ENCODE assay signal across 11 mouse cellular contexts in the genomic region with DNA sequence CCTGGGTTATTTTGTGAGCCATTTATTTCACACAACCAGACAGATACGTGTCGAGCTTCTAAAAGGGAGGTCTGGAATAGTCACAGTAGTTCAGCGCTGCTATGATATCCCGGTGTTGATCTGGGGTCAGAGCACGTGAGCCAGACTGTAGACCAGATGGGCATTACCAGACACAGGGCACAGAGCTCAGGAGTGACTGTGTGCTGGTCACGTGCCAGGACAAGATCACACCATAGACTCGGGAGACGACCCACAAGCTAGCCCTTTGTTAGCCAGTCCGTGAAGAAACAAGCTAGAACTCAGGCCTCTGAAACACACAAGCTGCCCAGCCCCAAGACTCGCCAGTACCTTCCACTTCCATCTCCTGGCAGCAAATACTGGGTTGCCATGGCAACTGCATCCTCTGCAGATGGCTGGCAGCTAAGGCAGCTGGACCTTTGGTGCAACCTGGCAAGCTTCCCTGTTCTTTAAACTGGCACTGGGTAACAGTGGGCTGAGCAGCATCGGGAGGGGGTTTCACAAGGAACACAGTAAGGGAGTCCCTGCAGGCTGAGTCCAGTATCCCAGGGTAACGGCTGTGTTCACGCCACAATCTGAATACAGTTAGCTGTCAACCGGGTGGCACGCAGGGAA.
DNase-seq lines count a peak whose midpoint lies in the region; ATAC-seq lines count a peak whose summit lies in the region.
"Had no signal": no experiment of that assay in that cellular context is flagged by ENCODE, and none has a peak within 500 bp of the region (broad histone marks: within the 10 kb centered on the region; RNA-seq: fewer than 3 reads in every experiment).

No protein-coding gene starts in this region.

- WGBS in forebrain, embryonic 10.5 days: 80% methylated on average over 15 of the region's 15 CpGs
- 40% methylated on average over 15 of the region's 15 CpGs for WGBS in midbrain, embryonic 14.5 days
- 72% methylated on average over 15 of the region's 15 CpGs for WGBS in heart, embryonic 11.5 days (ENCODE audit: insufficient replicate concordance)

- H3K36me3 ChIP-seq in forebrain, embryonic 10.5 days (replicated peaks): peaks cover 22% of the 10 kb centered on the region
- peaks cover 56% of the 10 kb centered on the region for H3K36me3 ChIP-seq in midbrain, embryonic 14.5 days (ENCODE audit: control insufficient read depth, insufficient read depth, low read length)
- peaks cover under 1% of the 10 kb centered on the region; the same call in 1 of the 2 replicates for H3K36me3 ChIP-seq in heart, embryonic 11.5 days (ENCODE audit: control insufficient read depth, insufficient read depth, low read length)

- peaks cover 33% of the 10 kb centered on the region for H3K27me3 ChIP-seq in forebrain, embryonic 10.5 days (ENCODE audit: poor library complexity, severe bottlenecking)
- no peaks in the 10 kb centered on the region for H3K27me3 ChIP-seq in midbrain, embryonic 14.5 days (ENCODE audit: control insufficient read depth, insufficient read depth, low read length)
- H3K27me3 ChIP-seq in heart, embryonic 11.5 days (ENCODE audit: control insufficient read depth, insufficient read depth, low read length): 0 out of 2 replicates have a peak, but pooled peaks cover 6% of the 10 kb centered on the region

- intact Hi-C loops in heart, postnatal 36 days (cut with DNase I): no loop called here

- ATAC-seq in midbrain, embryonic 14.5 days (ENCODE audit: low FRiP score, low TSS enrichment): peak; percentile 83
- ATAC-seq in heart, embryonic 11.5 days (replicated peaks; ENCODE audit: insufficient number of reproducible peaks, low FRiP score, low TSS enrichment): no peak
- ATAC-seq in erythroblast, adult 5-6 weeks (replicated peaks; ENCODE audit: low FRiP score, poor library complexity, severe bottlenecking): no peak
- ATAC-seq: activated CD4-positive, CD25-positive, alpha-beta regulatory T cell, adult 4 months had no signal

- no peak overlapping the region for H3K9ac ChIP-seq in midbrain, embryonic 14.5 days (replicated peaks; ENCODE audit: low read length)
- H3K9ac ChIP-seq in heart, embryonic 11.5 days (ENCODE audit: low read depth, low read length): no peak overlapping the region

- peak overlapping the region; percentile 80 for H3K27ac ChIP-seq in forebrain, embryonic 10.5 days
- peak overlapping the region; percentile 81 for H3K27ac ChIP-seq in midbrain, embryonic 14.5 days (replicated peaks; ENCODE audit: low read depth, low read length)
- no peak overlapping the region for H3K27ac ChIP-seq in heart, embryonic 11.5 days (ENCODE audit: low read depth, low read length)
- H3K27ac ChIP-seq: kidney, postnatal 0 days had no signal

- H3K4me3 ChIP-seq in forebrain, embryonic 10.5 days: no peak overlapping the region
- H3K4me3 ChIP-seq in midbrain, embryonic 14.5 days (replicated peaks; ENCODE audit: low read depth, low read length): no peak overlapping the region
- no peak overlapping the region for H3K4me3 ChIP-seq in heart, embryonic 11.5 days (ENCODE audit: low read depth, low read length)

- peaks cover 7% of the 10 kb centered on the region; the same call in 1 of the 2 replicates for H3K9me3 ChIP-seq in forebrain, embryonic 10.5 days
- no peaks in the 10 kb centered on the region; the same call in 1 of the 2 replicates for H3K9me3 ChIP-seq in midbrain, embryonic 14.5 days (ENCODE audit: control insufficient read depth, low read length)
- H3K9me3 ChIP-seq in heart, embryonic 11.5 days (replicated peaks; ENCODE audit: control insufficient read depth, low read length): peaks cover 3% of the 10 kb centered on the region; the same call in 1 of the 2 replicates

- peak; percentile 98 for DNase-seq in brain, adult 2 months (ENCODE audit: low read depth, low spot score)
- no peak for DNase-seq in forebrain, embryonic 10.5 days (ENCODE audit: extremely low spot score, low spot score)
- DNase-seq in layer of hippocampus, adult 11-12 months (ENCODE audit: low spot score): peak; percentile 74
- DNase-seq in midbrain, embryonic 14.5 days: peak; percentile 90
- DNase-seq in heart, postnatal 36 days: no peak
- DNase-seq in kidney, adult 8-10 months: no peak
- DNase-seq: lung, postnatal 14 days had no signal

- 0 out of 2 replicates have a peak overlapping the region, but pooled peaks have one; percentile 10 for H3K4me2 ChIP-seq in midbrain, embryonic 14.5 days (ENCODE audit: low read length)
- no peak overlapping the region for H3K4me2 ChIP-seq in heart, embryonic 11.5 days

- peaks cover 37% of the 10 kb centered on the region for H3K4me1 ChIP-seq in forebrain, embryonic 10.5 days
- H3K4me1 ChIP-seq in midbrain, embryonic 14.5 days (ENCODE audit: control insufficient read depth, insufficient read depth, low read length): peaks cover 16% of the 10 kb centered on the region; the same call in 1 of the 2 replicates
- no peaks in the 10 kb centered on the region for H3K4me1 ChIP-seq in heart, embryonic 11.5 days (ENCODE audit: control insufficient read depth, insufficient read depth, low read length)

Comparison
In these comparisons a context has a peak if more than half of its experiments do, and no peak if none do; other contexts are left out.
1. DNase-seq: peak in brain, adult 2 months (single experiment), layer of hippocampus, adult 11-12 months (single experiment) and midbrain, embryonic 14.5 days (single experiment); none in forebrain, embryonic 10.5 days (single experiment), heart, postnatal 36 days (0 of 2) and kidney, adult 8-10 months (0 of 2).